Mouse (Mus musculus) activated CD4-positive, CD25-positive, alpha-beta regulatory T cell, adult 4 months (primary cell): ENCODE results near the gene Tanc2. TPM values are rescaled to one million over a fixed set of nuclear protein-coding genes. Genes with fewer than 3 reads are reported as not detected.

Experiments used
- ATAC-seq: one replicate; pipeline ENCODE4 v1.8.0; 2017
- polyA plus RNA-seq, 2 experiments: library from polyadenylated mRNA; unstranded; fragments of 100-300 nt; shearing (Covaris generic); gene quantifications; one replicate each; pipeline ENCODE4 v1.2.1; 2017

The Tanc2 gene
- polyA plus RNA-seq, 2 experiments from 2014 or later, result 0.41 to 0.48 TPM

GRCm38 (mm10) chr11:105836344-105836891 lies 246.6 kb downstream of the Tanc2 start:
- no peak for ATAC-seq

- no peak for ATAC-seq
Measured at GRCm38 (mm10) chr11:105837962-105838361, 248.2 kb downstream of the Tanc2 start.

- no peak for ATAC-seq
Measured at GRCm38 (mm10) chr11:105845901-105846300, 256.1 kb downstream of the Tanc2 start.

- ATAC-seq, result no peak
Measured at GRCm38 (mm10) chr11:105855504-105855903, 265.7 kb downstream of the Tanc2 start.

- no peak for ATAC-seq
Measured at GRCm38 (mm10) chr11:105858063-105858462, 268.3 kb downstream of the Tanc2 start.

- ATAC-seq, result no peak
Measured at GRCm38 (mm10) chr11:105885558-105885957, 295.8 kb downstream of the Tanc2 start.

- ATAC-seq, result no peak
Measured at GRCm38 (mm10) chr11:105887281-105887680, 297.5 kb downstream of the Tanc2 start.

- no peak for ATAC-seq
Measured at GRCm38 (mm10) chr11:105899151-105899550, 309.4 kb downstream of the Tanc2 start.

GRCm38 (mm10) chr11:105901501-105901900 lies 311.7 kb downstream of the Tanc2 start:
- ATAC-seq, result no peak

- no peak for ATAC-seq
Measured at GRCm38 (mm10) chr11:105902956-105903355, 313.2 kb downstream of the Tanc2 start.

GRCm38 (mm10) chr11:105905529-105906213 lies 315.9 kb downstream of the Tanc2 start:
- no peak for ATAC-seq

GRCm38 (mm10) chr11:105907381-105907780 lies 317.6 kb downstream of the Tanc2 start:
- no peak for ATAC-seq

- ATAC-seq, result no peak
Measured at GRCm38 (mm10) chr11:105908926-105909325, 319.1 kb downstream of the Tanc2 start.

- no peak for ATAC-seq
Measured at GRCm38 (mm10) chr11:105909617-105910016, 319.8 kb downstream of the Tanc2 start.

- ATAC-seq, result no peak
Measured at GRCm38 (mm10) chr11:105911149-105911548, 321.4 kb downstream of the Tanc2 start.

GRCm38 (mm10) chr11:105911592-105912375 lies 322.0 kb downstream of the Tanc2 start:
- no peak for ATAC-seq

- no peak for ATAC-seq
Measured at GRCm38 (mm10) chr11:105913580-105913979, 323.8 kb downstream of the Tanc2 start.

- no peak for ATAC-seq
Measured at GRCm38 (mm10) chr11:105920098-105920785, 330.5 kb downstream of the Tanc2 start.

GRCm38 (mm10) chr11:105920836-105921235 lies 331.1 kb downstream of the Tanc2 start:
- no peak for ATAC-seq

GRCm38 (mm10) chr11:105921275-105921674 lies 331.5 kb downstream of the Tanc2 start:
- ATAC-seq, result no peak

- ATAC-seq, result no peak
Measured at GRCm38 (mm10) chr11:105922769-105923663, 333.2 kb downstream of the Tanc2 start.
